Mouse (Mus musculus): ENCODE measurements around the gene Sox3.

Gene Sox3

DNA sequence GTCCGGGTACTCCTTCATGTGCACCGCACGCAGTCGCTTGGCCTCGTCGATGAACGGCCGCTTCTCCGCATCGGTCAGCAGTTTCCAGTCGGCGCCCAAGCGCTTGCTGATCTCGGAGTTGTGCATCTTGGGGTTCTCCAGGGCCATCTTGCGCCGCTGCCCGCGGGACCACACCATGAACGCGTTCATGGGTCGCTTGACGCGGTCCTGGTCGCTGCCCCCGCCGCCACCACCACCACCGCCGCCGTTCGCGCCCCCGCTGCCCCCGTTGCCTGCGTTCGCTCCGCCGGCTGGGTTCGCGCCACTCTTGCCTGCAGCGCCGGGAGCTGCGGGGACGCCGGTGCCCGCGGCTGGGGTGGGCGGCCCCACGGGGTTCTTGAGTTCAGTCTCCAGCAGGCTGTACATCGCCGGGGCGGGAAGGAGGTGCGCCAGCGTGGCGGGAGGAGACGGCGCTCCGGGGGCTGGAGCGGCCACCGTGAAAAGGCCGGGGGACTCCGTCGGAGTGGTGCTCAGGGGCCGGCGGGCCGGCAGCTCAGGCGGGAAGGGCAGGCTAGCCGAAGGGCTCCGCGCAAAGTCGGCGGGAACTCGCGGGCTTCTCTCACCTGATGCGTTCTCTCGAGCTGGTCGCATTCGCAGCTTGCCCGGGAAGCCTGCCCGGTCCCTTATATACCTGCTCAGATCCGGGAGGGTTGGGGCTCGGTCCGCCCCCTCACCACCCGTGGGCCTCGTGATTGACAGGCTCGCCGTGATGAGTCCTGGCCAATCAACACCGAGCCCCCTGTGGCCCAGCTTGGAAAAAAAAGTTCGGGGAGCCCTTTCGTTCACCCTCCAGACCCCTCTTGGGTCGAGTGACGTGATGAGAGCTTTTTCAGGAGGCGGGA lies at the start of gene Sox3:
Gene Sox3 (minus strand): TSS at position 630 of the 881 bp plus-strand sequence.
- no peak for DNase-seq (ENCODE audit: low read depth)

DNA sequence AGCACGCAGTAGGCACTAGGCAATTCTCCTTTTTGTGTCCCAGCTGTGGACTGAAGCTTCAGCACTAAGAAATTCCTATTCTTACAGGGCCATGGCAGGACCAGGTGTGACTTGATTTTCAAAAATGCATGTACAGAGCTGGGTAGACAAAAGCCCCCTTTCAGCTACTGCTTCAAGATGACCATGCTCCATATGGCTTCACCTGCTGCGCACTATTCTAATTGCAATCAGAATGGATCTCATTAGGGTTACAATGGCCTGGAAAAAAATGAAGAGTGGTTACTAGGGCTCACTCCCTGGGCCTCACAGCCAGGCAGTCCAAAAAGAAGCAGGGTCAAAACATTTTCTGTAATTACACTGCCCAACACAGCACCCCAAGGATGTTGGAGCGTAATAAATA lies 47.0 kb upstream of the Sox3 start:
- DNase-seq (ENCODE audit: low read depth): no peak

DNA sequence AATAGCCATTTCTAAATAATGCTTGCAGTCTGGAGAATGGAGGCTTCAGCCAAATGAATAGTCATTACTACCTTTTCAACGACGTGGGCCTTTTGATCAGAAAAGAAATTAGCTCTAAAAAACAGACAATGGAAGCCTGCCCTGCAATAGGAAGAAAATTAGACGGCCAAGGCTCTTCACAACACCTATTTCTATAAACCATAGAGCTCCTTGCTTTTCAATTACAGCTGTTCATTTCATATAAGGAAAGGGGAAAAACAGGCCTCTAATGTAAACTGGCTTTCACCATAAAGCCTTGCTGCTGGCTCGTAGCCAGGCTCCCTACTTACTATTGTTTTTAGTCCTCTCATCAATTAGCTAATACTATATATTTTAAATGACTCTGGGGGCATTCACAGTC lies 6.3 kb upstream of the Sox3 start:
- DNase-seq (ENCODE audit: low read depth): no peak

DNA sequence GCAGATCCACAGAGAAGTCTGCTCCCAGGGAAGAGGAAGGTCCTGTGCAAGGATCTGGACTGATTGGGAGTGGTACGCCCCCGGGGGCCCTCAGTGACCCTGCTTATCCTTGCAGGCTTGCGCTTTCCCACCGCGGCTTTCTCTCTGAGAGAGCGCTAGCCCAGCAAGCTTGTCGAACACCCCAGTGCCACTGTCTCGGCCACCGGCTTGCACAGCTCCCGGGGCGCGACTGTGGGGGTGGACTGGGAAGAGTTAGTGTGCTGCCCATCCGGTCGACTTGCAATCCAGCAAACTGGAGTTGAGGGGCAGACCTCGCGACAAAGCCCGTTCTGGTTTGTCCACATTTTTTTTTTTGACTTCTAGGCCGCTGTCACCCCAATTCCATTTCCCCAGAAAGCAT lies 5.4 kb upstream of the Sox3 start:
- DNase-seq (ENCODE audit: low read depth): no peak

DNA sequence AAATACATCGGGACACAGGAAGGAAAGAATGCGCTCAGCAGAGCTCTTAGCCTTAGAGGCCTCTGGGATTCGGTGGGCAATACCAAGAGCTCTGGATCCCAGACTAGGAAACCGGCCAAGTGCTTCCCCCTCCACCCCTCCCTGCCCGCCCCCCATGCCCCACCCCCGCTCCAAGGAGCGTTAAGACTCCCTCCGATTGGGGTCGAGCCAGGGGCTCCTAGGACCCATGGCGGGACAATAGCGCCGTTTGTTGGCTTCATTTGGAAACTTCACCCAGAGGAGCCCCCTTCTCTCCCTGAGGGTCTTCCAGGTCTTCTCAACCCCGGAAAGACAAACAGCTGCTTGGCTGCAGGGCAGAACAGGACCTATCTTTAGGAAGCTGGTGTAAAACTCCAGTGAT lies 3.1 kb upstream of the Sox3 start:
- no peak for DNase-seq (ENCODE audit: low read depth)

DNA sequence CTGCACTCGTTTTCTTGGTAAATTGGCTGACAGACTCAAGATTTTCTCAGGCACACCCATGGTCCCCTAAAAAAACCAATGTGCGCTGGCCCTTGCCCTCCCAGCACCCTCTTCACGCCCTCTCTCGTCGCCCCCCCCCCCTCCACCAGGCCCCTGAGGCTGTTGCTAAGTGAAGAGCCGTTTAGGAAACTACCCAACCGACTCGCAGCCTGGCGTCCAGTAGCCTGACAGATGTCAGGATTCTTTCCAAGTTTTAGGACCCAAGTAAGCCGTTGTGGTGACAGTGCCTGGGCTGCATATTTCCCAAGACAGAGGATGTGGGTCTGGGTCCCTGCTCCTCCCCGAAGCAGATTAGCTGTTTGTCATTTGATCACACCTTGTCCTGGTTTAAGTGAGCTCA lies 2.2 kb upstream of the Sox3 start:
- DNase-seq (ENCODE audit: low read depth): no peak

DNA sequence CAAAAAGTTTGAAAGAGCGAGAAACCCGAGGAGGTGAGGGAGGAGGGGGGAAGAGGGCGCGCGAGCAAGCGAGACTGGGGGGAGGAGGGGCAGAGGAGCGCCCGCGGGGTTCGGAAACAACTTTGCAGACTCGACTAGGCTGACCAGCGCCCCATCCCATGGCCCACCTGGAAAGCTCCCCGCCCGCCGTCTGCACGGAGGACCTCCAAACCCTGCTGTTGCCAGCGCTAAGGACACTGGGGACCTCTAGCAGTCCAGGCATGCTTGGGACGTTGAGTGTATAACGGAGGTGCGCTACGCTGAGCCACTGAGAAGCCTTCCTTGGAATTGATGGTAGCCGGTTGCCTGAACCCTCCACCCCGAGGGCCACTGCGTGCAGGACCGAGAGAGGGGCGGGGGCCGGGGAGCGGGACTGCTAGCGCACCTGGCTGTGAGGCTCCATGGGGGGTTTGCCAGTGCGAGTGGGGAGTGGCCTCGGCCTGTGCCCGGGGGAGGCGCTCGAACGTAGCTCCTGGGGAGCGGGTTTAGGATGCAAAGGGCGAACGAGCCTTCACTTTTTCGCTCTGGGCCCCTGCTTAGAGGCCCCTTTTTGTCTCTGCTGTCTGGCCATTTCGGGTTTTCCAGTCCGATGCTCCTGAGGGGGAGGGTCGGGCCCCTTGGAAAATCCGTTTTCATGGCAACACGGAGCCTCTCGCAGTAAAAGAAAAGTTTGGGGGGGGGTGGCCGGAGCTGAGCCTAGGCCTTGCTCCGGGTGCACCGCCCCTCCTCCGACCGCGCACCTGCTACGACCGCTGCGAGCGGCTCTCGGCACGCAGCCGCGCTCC lies 702 bp upstream of the Sox3 start:
- DNase-seq (ENCODE audit: low read depth): no peak

DNA sequence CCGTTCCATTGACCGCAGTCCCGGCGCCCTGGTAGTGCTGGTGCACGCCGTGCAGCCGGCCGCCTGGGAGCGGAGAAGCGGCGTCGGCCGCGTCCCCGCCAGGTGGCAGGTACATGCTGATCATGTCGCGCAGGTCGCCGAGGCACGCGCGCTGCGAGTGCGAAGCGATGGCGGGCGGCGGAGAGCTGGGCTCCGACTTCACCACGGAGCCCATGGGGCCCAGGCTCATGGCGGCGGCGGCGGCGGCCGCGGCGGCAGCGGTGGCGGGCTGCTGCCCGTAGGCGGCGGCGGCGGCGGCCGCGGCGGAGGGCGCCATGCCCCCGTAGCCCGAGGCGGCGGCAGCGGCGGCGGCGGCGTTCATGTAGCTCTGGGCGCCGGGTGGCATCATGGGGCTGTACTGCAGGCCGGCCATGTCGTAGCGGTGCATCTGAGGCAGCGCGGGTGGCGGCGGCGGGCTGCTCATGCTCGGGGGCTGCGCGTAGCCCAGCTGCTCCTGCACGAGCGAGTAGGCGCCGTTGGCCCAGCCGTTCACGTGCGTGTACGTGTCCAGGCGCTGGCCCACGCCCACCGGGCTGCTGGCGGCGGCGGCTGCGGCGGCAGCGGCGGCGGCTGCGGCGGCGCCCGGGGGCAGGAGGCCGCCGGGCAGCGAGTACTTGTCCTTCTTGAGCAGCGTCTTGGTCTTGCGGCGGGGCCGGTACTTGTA lies 981 bp downstream of the Sox3 start:
- DNase-seq (ENCODE audit: low read depth): no peak

DNA sequence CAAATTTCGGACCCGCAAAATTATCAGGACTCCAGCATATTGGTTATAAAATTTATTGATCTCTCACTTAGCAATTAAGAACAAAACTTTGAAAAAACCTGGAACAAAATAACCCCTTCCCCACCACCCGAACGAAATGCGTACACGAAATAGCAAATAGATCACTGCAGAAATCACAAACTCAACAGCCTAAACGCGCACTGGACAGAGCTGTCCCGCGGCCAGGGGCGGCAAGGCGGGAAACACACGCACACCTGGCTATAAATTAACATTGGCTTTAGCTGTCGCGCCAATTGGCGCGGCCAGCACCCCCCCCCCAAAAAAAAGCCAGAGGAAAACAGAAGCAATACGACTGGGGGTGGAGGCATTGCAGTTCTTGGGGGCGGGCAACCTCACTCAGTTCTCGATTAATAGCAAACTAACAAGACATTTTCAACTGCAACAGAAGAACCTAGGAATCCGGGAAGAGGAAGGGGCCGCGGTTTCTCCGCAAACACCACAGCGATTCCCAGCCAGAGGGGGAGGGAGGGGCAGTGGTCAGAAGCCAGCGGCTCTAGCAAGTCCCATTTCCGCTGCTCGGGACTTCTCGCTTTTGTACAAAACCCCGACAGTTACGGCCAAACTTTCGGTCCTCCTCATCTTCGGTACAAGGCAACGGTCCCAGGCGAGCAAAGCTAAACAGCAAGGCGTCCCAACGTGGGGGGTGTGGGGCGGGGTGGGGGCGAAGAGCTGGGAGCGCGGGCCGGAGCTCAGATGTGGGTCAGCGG lies 1.7 kb downstream of the Sox3 start:
- no peak for DNase-seq (ENCODE audit: low read depth)

DNA sequence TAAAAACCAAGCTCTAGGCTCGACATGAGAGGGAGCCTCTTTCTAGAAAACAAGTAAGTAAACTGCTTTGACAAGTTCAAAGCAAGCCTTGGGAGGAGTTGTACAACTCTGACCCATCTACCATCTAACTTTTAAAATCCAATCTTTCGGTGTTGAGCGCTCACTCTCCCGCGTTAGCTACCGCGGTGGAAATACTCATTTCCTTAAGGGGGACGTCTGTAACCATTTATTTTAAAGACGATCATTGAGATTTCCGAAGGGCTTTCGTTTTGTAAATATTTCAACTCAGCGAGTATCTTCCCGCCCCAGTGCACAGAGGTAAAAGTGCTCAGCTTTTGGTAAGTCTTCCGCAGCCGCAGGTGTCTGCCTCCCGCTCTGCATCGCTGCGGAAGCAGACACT lies 2.6 kb downstream of the Sox3 start:
- no peak for DNase-seq (ENCODE audit: low read depth)

DNA sequence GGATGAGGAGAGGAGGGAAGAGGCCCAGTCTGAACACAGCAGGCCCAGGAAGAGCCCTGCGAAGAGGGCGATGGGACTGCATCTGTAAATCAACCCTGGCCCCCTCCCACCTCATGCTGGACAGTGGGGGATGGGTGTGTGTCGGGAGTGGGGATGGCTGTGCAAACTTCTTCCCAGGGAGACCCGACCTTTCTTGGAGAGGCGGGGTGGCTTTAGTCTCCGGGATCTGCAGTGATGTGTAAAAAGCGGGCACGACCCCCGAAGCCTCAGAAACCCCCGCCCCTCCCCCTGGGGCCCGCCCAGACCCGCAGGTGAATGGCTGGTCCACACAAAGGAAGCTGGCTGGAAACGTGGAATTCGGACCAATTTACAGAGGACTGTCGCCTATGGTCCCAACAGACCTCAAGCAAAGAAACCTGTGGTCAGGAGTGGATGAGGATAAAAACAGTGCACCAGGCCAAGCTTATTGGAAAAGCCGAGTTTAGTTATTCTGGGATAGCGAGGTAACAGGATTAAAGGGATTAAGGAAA lies 3.2 kb downstream of the Sox3 start:
- DNase-seq (ENCODE audit: low read depth): no peak
